Mouse (Mus musculus): Measurements from ENCODE around the gene Matk. TPM values are rescaled to one million over a fixed set of nuclear protein-coding genes. Genes with fewer than 3 reads are reported as not detected.

The Matk gene
- total and polyA plus RNA-seq, 3 experiments = 0.23 to 1.0 TPM; not detected in 1

GRCm38 (mm10) chr10:81268056-81268455, 15.3 kb downstream of the Matk start (continued):
- TF ChIP-seq NRF1 (IDR thresholded peaks at IDR 0.05; ENCODE audit: insufficient read depth, low read depth, low read length, poor library complexity, severe bottlenecking) (peak; percentile 80), ELF1 (IDR thresholded peaks at IDR 0.05; ENCODE audit: low read depth, low read length) (peak; percentile 95), ZKSCAN1 (IDR thresholded peaks at IDR 0.05; ENCODE audit: low read depth, low read length) (no peak), GATA1 (IDR thresholded peaks at IDR 0.05; ENCODE audit: low read depth, low read length) (no peak), E2F4 (IDR thresholded peaks at IDR 0.05; ENCODE audit: borderline replicate concordance, low read depth, low read length) (no peak), UBTF (IDR thresholded peaks at IDR 0.05; ENCODE audit: borderline replicate concordance, insufficient read depth, low read depth, low read length) (no peak), USF1 (IDR thresholded peaks at IDR 0.05; ENCODE audit: low read depth, low read length) (no peak), GABPA (IDR thresholded peaks at IDR 0.05; ENCODE audit: low read depth, low read length) (no peak)

GRCm38 (mm10) chr10:81268643-81269412, 16.1 kb downstream of the Matk start:
- no peaks in the 10 kb centered on the region for H3K9me3 ChIP-seq (replicated peaks; ENCODE audit: insufficient read depth, low read length)
- no peak for DNase-seq (ENCODE audit: low read depth, low spot score)
- H3K27ac ChIP-seq (ENCODE audit: control insufficient read depth, low read depth, low read length) = no peak overlapping the region
- H3K9ac ChIP-seq (ENCODE audit: control insufficient read depth, low read depth, low read length, poor library complexity, severe bottlenecking) = peak overlapping the region; percentile 81
- H3K79me2 ChIP-seq (ENCODE audit: control insufficient read depth, insufficient read depth, low read length, poor library complexity) = peaks cover 21% of the 10 kb centered on the region
- H3K27me3 ChIP-seq (ENCODE audit: control insufficient read depth in 1 of 2, insufficient read depth in 2 of 2, low read length in 2 of 2) = no peaks in the 10 kb centered on the region
- H3K4me1 ChIP-seq (ENCODE audit: control insufficient read depth in 1 of 2, insufficient read depth in 2 of 2, low read length in 2 of 2) = peaks cover 4 to 18% of the 10 kb centered on the region in 2 experiments; a peak in 3 of 4 replicates
- TF ChIP-seq TAL1 (IDR thresholded peaks at IDR 0.05; ENCODE audit: low read length) = no peak
- TF ChIP-seq MYB (IDR thresholded peaks at IDR 0.05; ENCODE audit: low read depth, low read length) = no peak
- TF ChIP-seq ZNF384 (IDR thresholded peaks at IDR 0.05; ENCODE audit: low read depth, low read length) = no peak
- no peak for TF ChIP-seq POLR2A (IDR thresholded peaks at IDR 0.05; ENCODE audit: control insufficient read depth in 1 of 2, insufficient read depth in 1 of 2, low read depth in 1 of 2, low read length in 2 of 2, poor library complexity in 1 of 2)
- TF ChIP-seq ZKSCAN1 (IDR thresholded peaks at IDR 0.05; ENCODE audit: low read depth, low read length) = no peak
- TF ChIP-seq JUND (IDR thresholded peaks at IDR 0.05; ENCODE audit: low read depth, low read length) = no peak
- peaks cover 0 to 2% of the 10 kb centered on the region in 2 experiments; a peak in 2 of 4 replicates for H3K36me3 ChIP-seq (ENCODE audit: control insufficient read depth in 1 of 2, insufficient read depth in 2 of 2, low read length in 2 of 2)
- H3K4me3 ChIP-seq (ENCODE audit: control insufficient read depth in 1 of 2, insufficient read depth in 1 of 2, low read depth in 2 of 2, low read length in 2 of 2) = peak overlapping the region; percentile 81 to 100

- Histone ChIP-seq H3K27ac (ENCODE audit: control insufficient read depth, low read depth, low read length) (no peak overlapping the region), H3K36me3 (ENCODE audit: control insufficient read depth in 1 of 2, insufficient read depth in 2 of 2, low read length in 2 of 2) (peaks cover 0 to 2% of the 10 kb centered on the region in 2 experiments; a peak in 2 of 4 replicates), H3K4me3 (ENCODE audit: control insufficient read depth in 1 of 2, insufficient read depth in 1 of 2, low read depth in 2 of 2, low read length in 2 of 2) (no peak overlapping the region), H3K79me2 (ENCODE audit: control insufficient read depth, insufficient read depth, low read length, poor library complexity) (peaks cover 8% of the 10 kb centered on the region), H3K27me3 (ENCODE audit: control insufficient read depth in 1 of 2, insufficient read depth in 2 of 2, low read length in 2 of 2) (no peaks in the 10 kb centered on the region), H3K9me3 (replicated peaks; ENCODE audit: insufficient read depth, low read length) (no peaks in the 10 kb centered on the region), H3K9ac (ENCODE audit: control insufficient read depth, low read depth, low read length, poor library complexity, severe bottlenecking) (no peak overlapping the region), H3K4me1 (ENCODE audit: control insufficient read depth in 1 of 2, insufficient read depth in 2 of 2, low read length in 2 of 2) (peaks cover 2 to 9% of the 10 kb centered on the region in 2 experiments; a peak in 2 of 4 replicates)
- DNase-seq (ENCODE audit: low read depth, low spot score) = no peak
- TF ChIP-seq POLR2A (IDR thresholded peaks at IDR 0.05; ENCODE audit: control insufficient read depth in 1 of 2, insufficient read depth in 1 of 2, low read depth in 1 of 2, low read length in 2 of 2, poor library complexity in 1 of 2) = no peak
- TF ChIP-seq CHD1 (IDR thresholded peaks at IDR 0.05; ENCODE audit: low read depth, low read length) = no peak
- TF ChIP-seq GABPA (IDR thresholded peaks at IDR 0.05; ENCODE audit: low read depth, low read length) = no peak
- TF ChIP-seq GATA1 (IDR thresholded peaks at IDR 0.05; ENCODE audit: low read depth, low read length) = no peak
- TF ChIP-seq POLR2AphosphoS5 (IDR thresholded peaks at IDR 0.05; ENCODE audit: borderline replicate concordance, low read depth, low read length) = no peak
- no peak for TF ChIP-seq E2F4 (IDR thresholded peaks at IDR 0.05; ENCODE audit: borderline replicate concordance, low read depth, low read length)
- TF ChIP-seq MYB (IDR thresholded peaks at IDR 0.05; ENCODE audit: low read depth, low read length) = no peak
- TF ChIP-seq TCF12 (IDR thresholded peaks at IDR 0.05; ENCODE audit: low read depth, low read length) = no peak
- TF ChIP-seq CHD2 (IDR thresholded peaks at IDR 0.05; ENCODE audit: low read length) = no peak
- no peak for TF ChIP-seq UBTF (IDR thresholded peaks at IDR 0.05; ENCODE audit: borderline replicate concordance, insufficient read depth, low read depth, low read length)
- no peak for TF ChIP-seq SIN3A (IDR thresholded peaks at IDR 0.05; ENCODE audit: low read length)
- TF ChIP-seq MYC (IDR thresholded peaks at IDR 0.05; ENCODE audit: low read depth, low read length) = no peak
- no peak for TF ChIP-seq RAD21 (IDR thresholded peaks at IDR 0.05; ENCODE audit: low read depth, low read length)
- TF ChIP-seq JUND (IDR thresholded peaks at IDR 0.05; ENCODE audit: low read depth, low read length) = no peak
- TF ChIP-seq MAZ (IDR thresholded peaks at IDR 0.05; ENCODE audit: low read depth, low read length) = no peak
These were observed 19.6 kb downstream of the Matk start for GRCm38 (mm10) chr10:81272356-81272755.
